Mouse (Mus musculus) retina, postnatal 1 day (tissue): ENCODE measurements at regions not wholly inside any gene's neighbourhood (a gene's known extent, or its start where the extent isn't known, plus 50 kb on each side); places are given as distances from the start of the nearest gene placed in this dataset.

Source experiments
- DNase-seq: peaks from one replicate; pipeline ENCODE4 v3.0.0-alpha.2; 2012

GRCm38 (mm10) chr13:94709691-94710573 lies 78.8 kb upstream of the Tbca start:
- peak; percentile 77 for DNase-seq

GRCm38 (mm10) chr13:94710574-94711172 lies 78.0 kb upstream of the Tbca start:
- peak; percentile 11 for DNase-seq

- DNase-seq = no peak
Measured at GRCm38 (mm10) chr13:94713451-94713850, 75.3 kb upstream of the Tbca start.

- no peak for DNase-seq
Measured at GRCm38 (mm10) chr13:94721625-94722024, 67.1 kb upstream of the Tbca start.
